Mouse (Mus musculus): ENCODE measurements around the gene Slc8a1. TPM values are rescaled to one million over a fixed set of nuclear protein-coding genes. Genes with fewer than 3 reads are reported as not detected.

Slc8a1 gene
- polyA plus RNA-seq, 2 experiments from 2014 or later, result 0.03 TPM; not detected in 1

DNA sequence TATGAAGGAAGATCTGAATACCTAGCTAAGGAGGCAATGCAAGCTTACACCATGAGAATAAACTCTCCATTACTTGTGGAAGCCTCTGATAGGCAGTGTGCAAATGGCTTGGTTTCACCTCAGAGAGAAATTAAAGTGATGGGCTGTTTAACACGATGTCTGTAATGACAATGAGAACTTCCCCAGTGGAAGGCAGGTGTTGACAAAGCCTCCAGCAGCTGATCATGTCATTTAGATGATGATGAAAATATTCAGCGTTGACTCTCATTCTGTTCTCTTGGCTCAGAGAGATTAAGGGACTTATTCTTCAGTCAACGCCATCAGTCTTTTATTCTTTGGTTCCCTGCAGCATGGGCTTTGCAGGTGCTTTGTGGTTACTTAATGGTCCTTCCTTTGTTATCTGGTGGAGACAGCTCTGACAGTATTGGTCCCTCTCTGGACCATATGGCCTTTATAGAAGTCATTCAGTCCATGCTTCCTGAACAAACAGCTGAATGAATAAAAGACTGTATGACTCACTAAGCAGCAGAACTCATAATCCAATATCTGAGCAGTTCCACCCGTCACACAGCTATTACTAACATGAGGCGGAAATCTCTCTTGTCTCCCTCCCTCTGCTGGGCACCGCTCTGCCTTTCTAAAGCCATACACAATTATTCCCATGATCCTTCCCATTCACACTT lies 184.0 kb downstream of the Slc8a1 start:
- no peak for ATAC-seq

DNA sequence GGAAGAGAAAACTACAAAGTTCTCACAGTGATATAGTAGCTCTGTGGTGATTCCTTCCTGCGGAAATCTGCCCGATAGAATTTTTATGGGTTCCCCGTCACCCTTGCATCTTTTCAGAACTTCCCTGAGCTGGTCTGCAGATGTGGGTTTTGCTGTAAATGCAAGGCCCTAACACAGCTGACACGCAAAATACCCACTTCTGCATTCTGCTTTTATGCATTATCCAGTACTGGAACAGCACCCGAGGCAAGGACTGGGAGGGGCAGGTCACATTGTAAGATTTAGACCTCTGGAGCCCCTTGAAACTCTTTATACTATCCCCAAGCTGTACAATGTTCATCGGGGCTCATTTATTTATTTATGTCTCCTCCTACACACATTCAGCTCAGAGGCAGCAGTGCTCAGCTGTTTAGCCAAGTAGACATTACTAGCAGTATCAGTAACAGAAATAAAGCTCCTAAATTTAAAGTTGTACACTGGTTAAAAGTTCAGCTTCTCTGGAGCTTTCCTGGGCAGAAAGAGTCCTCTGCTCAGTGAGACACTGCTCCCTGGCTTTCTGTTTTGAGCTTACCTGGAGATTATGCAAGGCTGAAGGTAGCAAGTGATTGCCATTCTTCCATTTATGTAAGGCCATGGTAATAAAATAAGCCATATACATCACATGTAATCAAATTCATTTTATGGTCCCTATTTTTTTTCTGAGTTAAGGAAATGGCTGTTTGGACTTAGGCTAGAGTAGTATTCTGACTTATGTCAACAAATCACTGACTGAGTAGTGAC lies 186.1 kb downstream of the Slc8a1 start:
- ATAC-seq, result no peak

DNA sequence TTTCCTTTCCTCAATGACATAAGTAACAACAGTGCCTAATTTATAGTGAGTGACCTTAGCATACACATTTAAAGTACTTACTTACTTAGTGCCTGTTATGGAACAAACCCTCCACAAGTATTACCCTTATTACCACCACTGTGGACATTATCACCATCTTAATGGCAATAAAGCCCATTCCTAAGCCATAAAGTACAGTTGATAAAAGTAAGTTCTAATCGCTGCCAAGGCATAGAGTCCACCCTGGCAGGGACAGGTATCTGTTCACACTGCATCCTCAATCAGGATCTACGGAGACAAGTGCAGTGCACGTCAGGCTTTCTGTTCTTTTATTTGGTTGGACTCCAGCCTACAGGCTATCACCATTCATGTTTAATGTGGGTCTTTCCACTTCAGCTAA lies 187.3 kb downstream of the Slc8a1 start:
- ATAC-seq, result no peak

GRCm38 (mm10) chr17:81548016-81548415 lies 190.2 kb downstream of the Slc8a1 start:
- no peak for ATAC-seq

- ATAC-seq, result no peak
These were observed 191.7 kb downstream of the Slc8a1 start for GRCm38 (mm10) chr17:81546525-81546924.

DNA sequence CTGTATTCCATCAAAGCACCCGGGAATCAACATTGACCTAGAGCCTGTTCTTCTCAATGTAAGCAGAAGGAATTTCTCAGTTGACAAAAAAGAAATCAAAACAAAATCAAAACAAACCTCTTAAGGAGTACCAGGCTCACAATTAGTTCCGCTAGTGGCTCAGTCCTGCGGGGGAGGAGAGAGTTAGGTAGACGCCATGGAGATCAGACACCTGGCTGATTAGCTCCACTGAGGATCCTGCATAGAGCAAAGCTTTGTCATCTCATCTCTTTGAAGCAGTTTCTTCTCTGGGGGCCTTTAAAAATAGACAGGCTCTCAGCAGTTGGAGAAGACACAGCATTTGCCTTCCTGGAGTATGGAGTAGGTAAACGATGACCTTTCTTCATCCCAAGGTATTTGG lies 192.2 kb downstream of the Slc8a1 start:
- no peak for ATAC-seq

- ATAC-seq, result no peak
These were observed 193.3 kb downstream of the Slc8a1 start for GRCm38 (mm10) chr17:81544926-81545325.

DNA sequence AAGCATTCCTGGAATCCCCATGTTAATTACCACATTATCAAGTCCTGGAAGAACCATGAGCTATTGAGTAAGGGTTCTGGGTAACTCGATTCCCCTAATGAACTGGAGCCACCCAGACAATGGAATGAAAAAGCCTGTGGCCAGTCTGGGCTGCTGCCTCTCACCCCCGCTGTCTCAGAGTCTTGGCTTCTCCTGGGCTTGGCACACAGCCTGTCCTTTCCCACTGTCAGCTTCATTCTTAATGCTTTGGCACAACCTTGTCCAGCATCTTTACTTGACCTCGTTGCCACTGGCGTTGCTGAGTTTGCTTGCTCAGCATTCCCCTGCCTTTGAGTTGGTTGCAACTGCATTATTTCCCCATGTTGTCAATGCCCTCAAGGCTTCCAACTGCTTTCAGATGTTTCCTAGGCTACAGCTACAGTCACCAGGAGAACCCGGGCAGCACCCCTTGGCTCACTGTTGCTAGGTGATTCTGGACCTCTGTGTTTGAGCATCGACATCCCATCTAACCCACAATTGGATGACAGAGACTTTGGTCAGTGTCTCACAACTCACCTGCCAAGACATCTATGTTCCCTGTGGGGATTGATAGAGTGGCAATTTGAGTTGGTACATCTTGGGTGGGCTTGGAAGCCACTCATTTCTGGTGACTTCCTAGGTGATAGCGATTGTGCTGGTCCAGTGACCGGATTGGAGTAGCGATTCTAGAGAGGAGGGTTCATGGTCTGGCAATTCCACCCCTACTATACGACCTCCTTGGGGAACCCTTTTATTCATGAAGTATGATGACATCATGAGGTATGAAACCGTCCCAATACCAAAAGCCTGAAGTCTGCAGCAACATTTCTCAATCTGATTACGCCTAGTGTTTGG lies 195.6 kb downstream of the Slc8a1 start:
- ATAC-seq, result no peak

GRCm38 (mm10) chr17:81538163-81539160 lies 199.7 kb downstream of the Slc8a1 start:
- no peak for ATAC-seq

DNA sequence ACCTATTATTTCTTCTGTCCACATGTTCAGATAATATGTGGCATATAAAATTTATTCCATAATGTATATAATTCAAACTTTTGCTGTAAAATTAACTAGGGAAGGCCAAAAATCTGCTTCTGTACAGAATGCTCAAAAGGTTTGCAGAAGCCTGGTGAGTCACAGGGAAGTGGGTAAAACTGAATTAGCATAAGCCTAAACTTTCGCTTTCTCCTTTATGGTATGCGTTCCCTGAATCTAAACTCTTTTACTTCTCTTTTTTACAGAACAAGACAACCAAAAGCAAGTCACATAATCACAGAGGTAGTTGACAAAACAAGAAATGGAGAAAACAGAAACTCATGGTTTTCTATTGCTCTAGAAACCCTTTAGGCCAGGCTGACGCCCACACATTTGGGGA lies 202.1 kb downstream of the Slc8a1 start:
- no peak for ATAC-seq

DNA sequence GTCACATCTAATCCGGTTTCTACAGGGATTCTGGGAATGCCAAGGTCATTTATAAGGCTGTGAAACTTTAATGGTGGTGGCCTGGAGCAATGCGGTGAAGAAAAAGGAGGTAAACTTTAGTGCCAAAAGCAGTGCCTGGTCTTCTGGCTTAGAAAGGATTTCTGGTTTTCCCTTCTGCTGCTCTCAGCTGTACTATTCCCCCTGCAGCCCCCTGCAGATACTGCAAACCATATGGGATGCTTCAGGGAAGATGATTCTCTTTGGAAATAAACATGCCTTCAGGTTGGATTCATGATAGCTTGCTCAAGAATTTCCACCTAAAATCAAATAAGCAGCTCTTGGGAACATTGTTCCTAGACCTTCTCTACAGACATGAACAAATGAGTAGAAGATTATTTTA lies 208.3 kb downstream of the Slc8a1 start:
- ATAC-seq, result no peak

- ATAC-seq, result no peak
These were observed 209.2 kb downstream of the Slc8a1 start for GRCm38 (mm10) chr17:81528940-81529339.

- ATAC-seq, result no peak
These were observed 211.7 kb downstream of the Slc8a1 start for GRCm38 (mm10) chr17:81526463-81526862.

GRCm38 (mm10) chr17:81524826-81525225 lies 213.4 kb downstream of the Slc8a1 start:
- ATAC-seq, result no peak

- no peak for ATAC-seq
These were observed 214.2 kb downstream of the Slc8a1 start for GRCm38 (mm10) chr17:81523943-81524342.

GRCm38 (mm10) chr17:81518316-81519025 lies 219.7 kb downstream of the Slc8a1 start:
- ATAC-seq, result no peak

- no peak for ATAC-seq
These were observed 222.0 kb downstream of the Slc8a1 start for GRCm38 (mm10) chr17:81516155-81516554.

GRCm38 (mm10) chr17:81514022-81514421 lies 224.2 kb downstream of the Slc8a1 start:
- ATAC-seq, result no peak

GRCm38 (mm10) chr17:81513368-81513958 lies 224.7 kb downstream of the Slc8a1 start:
- no peak for ATAC-seq

DNA sequence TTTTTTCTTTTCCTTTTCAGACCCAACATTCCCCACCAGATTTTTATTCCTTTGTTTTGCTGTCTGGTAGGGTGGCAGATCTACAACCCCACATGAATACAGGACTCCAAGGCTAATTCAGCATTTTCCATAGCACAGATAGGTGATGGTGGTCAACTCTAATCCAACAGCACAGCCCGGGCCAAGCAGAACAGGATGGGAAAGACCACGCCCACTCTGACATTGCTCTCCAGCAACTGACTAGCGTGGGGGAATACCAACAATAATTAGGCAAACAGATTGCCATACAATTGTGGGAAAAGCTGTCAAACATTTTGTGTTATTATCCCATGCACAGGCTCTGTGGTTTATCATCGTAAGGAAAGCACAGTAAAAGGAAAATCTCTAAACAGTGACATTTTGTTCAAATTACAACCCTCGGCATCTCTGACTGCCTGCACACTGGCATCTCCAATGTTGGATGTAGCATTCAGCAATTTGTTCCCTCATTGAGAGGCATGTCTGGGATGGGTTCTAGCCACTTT lies 233.0 kb downstream of the Slc8a1 start:
- no peak for ATAC-seq

DNA sequence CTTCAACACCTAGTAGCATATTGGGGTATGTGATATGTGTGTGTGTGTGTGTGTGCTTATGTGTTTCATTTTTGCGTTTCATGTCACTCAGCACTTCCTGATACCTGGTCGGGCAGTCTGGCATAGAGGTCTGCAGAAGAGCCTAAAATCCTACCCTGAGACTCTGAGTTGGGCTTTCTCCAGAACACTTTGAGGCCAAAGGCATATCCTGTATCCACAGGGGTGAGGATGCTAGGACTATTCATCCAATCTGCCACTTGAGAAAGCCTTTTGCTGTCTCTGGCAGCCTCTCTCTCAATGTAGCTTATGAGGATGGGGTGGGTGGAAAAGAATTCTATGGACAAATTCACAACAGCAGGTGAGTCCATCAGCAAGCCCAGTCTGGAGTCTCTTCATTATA lies 234.1 kb downstream of the Slc8a1 start:
- ATAC-seq, result no peak
